Mouse (Mus musculus) left cerebral cortex, adult 8-10 months (tissue): ENCODE measurements around the gene Zbtb16. TPM values are rescaled to one million over a fixed set of nuclear protein-coding genes. Genes with fewer than 3 reads are reported as not detected.

Source experiments
- DNase-seq, 2 experiments: peaks; one replicate each; pipeline ENCODE4 v3.0.0; 2022; ENCODE audit warnings: low spot score in 2 of 2
- total RNA-seq, 4 experiments: library from RNA; stranded (reverse); gene quantifications; 2 replicates each; pipeline ENCODE4 v1.2.4; 2022

Zbtb16 gene
- total RNA-seq, 4 experiments from 2014 or later, result 66.8 to 72.0 (median 69.8) TPM

- peak in 1 of 2 experiments; percentile 55 for DNase-seq
These were observed 160.8 kb downstream of the Zbtb16 start for GRCm38 (mm10) chr9:48675151-48675790.

DNA sequence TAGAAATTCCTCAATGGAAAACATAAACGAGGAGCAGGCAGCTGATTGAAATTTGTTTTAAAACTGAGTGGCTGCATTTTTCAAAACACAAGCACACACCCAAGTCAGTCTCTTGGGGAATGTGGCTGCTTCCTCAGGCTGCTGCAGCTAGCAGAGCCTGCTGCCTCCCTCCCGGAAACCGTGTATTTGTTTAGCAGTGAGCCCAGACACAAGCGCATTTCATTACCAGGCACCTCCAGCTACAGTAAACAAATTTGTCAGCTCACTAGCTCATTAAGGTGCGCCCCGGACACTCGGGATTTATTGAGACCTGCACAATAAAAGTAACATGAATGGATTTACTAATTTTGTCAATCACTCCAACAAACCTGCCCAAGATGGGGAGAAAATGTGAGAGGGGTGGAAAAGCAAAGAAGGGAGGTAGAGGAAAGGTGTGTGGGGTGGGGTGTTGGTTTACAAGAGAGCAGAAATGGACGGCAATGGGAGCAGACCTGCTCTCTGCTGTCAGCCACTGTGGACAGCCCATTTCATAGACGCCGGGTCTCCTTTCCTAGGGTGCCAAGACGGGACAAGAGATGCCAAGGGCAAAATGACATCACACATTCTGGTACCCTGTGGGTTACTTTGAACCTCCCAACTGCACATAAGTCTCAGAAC, 161.5 kb downstream of the Zbtb16 start:
- DNase-seq, result no peak

DNA sequence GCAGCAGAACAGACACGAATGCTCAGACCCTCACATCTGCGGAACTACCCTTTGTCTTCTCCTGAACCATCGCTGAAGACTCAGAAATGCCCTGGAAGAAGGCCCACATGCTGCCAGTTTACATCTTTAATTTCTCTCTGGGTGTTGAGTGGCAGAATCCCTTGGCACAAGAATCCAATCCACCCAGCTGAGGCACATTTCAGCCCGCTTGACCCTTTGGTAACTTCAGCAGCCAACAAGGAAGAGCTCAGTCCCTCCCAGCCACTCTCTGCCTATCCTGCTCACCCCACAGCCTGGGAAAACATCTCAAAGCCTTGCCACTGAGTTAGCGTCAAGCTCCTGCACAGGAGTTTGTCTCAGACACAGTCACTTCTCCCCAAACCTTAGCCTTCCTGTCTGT, 162.2 kb downstream of the Zbtb16 start:
- no peak for DNase-seq

DNA sequence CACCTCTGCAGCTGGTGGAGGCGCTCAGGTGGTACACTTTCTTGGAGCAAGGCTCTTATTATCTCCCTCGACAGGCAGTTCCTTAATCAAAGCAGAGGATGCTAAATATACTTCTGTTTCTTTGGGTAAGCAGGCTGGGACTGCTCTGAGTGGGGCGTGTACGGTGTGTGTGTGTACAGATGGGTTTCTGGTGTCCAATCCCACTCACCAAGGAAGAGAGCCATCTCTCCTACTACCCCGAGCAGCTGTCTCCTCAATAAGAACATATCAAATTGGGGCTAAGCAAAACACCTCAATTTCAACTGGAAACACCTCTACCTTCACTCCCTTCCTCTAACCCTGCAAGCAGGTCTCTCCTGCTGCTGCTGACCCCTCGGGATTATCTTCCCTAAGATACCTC, 162.8 kb downstream of the Zbtb16 start:
- DNase-seq, result peak in 1 of 2 experiments; percentile 60

- no peak for DNase-seq
These were observed 164.2 kb downstream of the Zbtb16 start for GRCm38 (mm10) chr9:48671841-48672240.

DNA sequence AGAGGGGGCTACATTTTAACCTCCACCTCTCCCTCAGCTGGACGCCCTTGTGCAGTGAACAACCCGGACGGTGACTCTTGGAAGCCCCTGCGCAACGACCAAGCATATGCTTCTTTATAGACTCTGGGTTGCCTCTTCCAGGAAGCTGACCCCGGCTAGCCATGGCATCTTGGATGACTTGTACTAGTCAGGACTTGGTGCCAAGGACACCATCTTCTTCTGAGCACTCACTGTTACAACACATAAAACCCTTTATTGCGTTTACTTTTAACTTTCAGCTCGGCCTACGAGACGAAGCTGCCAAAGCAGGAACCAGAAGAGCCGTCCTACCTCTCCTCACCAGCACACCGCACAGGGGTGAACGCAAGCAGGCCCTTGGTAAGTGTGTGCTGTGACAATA, 165.9 kb downstream of the Zbtb16 start:
- DNase-seq, result no peak

DNA sequence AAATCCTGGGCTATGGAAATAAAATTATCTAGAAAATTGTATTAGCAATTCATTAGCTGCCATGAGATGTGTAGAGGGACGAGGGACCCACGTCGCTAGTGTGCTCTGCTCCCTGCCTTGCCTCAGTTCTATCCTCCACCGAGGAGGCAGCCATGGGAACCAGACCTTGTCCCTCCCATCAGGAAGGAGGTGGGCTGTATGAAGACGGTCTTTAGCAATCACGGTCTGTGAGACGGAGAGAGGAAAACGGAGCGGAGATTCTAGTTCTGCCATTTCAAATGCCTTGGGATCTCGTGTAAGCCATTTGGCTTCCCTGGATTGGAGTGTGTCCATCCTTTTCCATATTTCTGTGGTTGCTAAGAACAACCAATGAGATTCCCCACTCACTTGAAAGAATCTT, 166.3 kb downstream of the Zbtb16 start:
- no peak for DNase-seq

- DNase-seq, result no peak
These were observed 169.3 kb downstream of the Zbtb16 start for GRCm38 (mm10) chr9:48666702-48667101.

GRCm38 (mm10) chr9:48663052-48663433, 173.0 kb downstream of the Zbtb16 start:
- DNase-seq, result no peak

GRCm38 (mm10) chr9:48662361-48663051, 173.5 kb downstream of the Zbtb16 start:
- DNase-seq, result no peak

DNA sequence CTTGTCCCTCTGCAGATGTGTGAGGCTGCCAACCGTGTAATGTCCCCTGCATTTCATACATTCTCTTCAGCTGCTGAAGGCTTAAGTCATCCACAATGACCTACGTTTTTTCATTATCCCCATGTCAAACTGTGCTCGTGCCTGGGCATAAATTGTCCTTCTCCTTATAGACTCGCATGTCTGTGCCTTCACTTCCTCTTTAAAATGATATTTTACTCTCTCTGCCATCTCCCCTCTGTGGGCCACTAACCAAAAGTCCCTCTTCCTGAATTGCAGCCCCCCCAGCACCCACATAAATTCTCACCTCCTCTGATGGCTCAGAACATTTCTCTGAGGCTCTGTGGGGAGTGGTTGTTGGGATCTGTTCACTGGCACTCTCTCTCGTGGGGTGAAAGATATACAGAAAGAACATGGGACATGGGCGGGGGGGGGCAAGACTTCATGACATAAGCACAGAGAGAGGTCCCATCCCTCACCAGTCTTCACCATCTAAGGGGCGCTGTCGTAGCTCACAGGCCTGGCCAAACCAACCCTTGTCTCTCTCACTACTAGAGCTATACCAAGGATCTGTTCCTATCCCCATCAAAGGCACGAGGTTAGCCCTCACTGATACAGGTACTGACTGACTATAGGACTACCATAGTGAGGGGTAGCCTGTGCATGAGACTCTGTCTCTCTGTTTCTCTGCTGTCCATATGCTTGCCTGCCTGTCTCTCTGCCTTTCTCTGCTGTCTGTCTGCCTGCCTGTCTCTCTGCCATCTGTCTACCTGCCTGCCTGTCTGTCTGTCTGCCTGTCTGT, 174.6 kb downstream of the Zbtb16 start:
- no peak for DNase-seq

DNA sequence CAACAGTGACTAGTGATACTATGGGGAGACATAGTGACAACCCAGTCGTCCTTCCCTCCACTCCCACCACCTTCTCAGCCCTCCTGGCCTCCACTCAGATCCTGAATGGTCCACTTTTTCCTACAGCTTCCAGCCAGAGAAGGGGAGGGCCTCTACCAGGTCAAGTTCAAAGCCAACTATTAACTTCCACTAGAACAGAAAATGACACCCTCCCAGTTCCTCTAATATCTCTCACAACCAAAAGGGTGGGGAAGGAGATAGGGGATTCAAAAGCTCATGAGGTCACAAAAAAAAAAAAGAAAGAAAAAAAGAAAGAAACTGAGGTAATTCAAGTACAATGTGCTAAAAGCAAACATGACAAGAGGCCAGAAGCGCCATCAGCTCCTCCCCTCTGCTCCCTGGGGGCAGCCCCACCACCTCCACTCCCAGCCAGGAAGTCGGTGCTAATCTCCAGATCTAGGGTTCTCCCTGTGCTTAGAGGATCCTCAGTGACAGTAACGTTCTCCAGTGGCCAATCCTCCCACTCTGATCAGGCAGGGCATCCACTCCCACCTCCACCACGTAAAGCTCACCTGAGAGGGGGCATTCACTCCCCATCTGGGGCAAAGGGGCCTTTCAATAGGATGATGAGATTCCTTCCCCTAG, 180.4 kb downstream of the Zbtb16 start:
- no peak for DNase-seq

- DNase-seq, result no peak
These were observed 181.3 kb downstream of the Zbtb16 start for GRCm38 (mm10) chr9:48654730-48655129.

DNA sequence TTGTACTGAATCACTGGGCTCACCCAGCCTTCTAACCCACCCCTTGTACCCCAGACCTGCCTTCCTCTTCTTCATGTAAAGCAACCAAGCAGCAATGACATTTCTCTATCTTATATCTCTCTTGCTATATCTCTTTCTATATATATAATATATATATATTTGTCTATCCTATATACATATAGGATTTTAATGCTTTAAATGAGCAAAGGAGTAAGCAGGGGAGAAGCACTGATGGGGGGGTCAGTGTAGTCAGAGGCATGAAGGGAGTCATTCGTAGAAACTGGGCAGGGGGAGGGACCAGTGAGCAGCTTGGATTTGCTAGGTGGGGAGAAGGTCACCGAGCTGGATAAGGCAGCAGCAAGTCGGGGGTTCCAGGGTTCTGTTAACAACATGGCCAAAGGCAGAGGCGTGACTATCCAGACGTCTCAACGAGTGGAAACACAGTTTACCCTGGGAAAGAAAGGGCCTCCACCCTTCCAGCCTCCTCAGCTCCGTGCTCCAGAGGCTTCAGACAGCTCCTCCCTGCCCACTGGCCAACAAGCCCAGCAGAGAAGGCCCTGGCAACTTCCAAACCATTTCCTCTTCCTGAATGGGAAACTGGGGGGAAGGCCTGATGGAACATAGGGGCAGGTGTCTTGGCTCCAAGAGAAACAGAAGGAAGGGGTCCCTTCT, 182.5 kb downstream of the Zbtb16 start:
- no peak for DNase-seq

- DNase-seq, result no peak
These were observed 184.0 kb downstream of the Zbtb16 start for GRCm38 (mm10) chr9:48652026-48652425.

DNA sequence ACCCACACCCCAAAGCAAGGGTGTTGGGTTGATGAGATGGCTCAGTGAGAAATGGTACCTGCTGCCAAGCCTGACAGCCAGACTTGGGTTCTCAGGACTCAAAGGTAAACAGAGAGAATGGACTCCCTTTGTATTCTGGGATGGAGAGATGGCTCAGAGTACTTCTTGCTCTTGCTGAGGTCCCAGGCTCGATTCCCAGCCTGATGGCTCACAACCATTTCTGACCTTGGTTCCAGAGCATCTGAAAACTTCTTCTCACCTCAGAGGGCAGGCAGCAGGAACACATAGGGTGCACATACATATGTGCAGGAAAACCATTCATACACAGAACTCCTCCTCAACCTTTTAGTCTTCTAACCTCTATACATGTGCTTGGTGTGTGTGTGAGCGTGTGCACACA, 185.2 kb downstream of the Zbtb16 start:
- no peak for DNase-seq

GRCm38 (mm10) chr9:48649851-48650685, 186.0 kb downstream of the Zbtb16 start:
- peak in 1 of 2 experiments; percentile 12 for DNase-seq

- peak in 1 of 2 experiments; percentile 18 for DNase-seq
These were observed 186.8 kb downstream of the Zbtb16 start for GRCm38 (mm10) chr9:48649098-48649766.
